Mouse (Mus musculus) neural tube, embryonic 10.5 days (tissue): Measurements from ENCODE around the gene Ttf2.

Experiments
- DNase-seq: peaks from one replicate; pipeline ENCODE4 v3.0.0-alpha.2; 2017; ENCODE audit warnings: low spot score; ENCODE audit errors: extremely low spot score

The Ttf2 gene

DNA sequence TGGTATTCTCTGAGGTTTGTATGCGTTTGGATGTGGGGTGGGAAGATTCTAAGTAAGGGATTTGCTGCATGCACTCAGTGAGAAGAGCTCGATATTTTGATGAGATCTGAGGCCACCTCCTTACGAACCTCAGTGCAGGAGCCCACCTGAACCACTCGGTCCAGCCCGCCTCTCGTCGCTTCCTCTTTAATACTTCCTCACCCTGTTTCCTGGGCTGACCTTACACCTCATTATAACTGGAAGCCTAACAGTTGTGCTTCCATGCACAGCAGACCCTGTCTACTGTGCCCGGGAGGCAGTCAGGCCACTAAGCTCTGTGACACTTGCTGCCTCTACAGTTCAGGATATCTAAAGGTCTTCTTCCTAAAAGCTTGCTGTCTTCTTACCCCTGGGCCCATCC is 9.8 kb upstream of the Ttf2 start:
- no peak for DNase-seq

DNA sequence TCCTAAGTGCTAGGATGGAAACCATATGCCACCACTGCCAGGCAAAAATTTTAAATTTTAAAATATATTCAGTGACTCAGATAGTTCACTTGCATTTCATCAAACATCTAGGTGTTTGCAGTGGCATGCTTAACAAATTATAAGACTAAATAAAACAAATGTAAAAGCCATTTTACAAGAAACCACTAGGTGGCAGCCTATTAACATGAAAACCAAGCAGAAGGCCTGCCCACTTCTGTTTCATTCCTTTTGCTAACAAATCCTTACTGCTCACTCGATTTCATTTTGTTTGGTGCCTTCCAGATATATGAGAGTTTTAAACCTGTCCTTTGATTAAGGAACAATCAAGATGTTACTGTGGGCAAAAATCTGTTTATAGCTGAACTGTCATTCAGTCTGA is 4.4 kb upstream of the Ttf2 start:
- no peak for DNase-seq

DNA sequence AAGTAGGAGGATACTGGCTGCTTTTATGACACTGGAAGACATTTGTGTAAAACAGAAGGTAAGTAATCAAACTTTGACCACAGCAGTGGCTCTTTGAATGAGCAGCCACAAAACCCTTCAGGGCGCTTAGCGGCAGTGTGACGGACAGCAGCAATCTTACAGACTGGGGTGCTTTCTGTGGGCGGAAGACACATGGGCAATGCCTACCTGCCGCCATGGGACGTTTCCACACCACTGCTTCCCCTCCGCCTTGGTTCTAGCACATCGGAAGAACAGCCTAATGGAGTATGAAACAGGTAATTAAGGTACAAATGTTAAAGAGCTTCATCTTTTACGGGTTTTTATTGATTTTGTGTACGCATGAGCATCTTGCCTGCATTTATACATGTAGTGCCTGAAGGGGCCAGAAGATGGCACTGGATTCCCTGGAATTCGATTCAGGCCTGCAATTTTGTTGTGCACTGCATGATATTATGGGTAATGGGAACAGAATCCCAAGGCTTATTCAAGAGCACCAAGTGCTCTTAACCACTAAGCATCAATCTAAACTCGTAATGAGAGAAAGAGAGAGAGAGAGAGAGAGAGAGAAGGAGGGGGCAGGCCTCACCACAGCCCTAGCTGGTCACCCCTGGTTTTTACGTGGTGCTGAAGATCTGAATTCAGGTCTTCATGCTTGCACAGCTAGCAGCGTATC is 5.5 kb downstream of the Ttf2 start:
- DNase-seq, result peak; percentile 40

DNA sequence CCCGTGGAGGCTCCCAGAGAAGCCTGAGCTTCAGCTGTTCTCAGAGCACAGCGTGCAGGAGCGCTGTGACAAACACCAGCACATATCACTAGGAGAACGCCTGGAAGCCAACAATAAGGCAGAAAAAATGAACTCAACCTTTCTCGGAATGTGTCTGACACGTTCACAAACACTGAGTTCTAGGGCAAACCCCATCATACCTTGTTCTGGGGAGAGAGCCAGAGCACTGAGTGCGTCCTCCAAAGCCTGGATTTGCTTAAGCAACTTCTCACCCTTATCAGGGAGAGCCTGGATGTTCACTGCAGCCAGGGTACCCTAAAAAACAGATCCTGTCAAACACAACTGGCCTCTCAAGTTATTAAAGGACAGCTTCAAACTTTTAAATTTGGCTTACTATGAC is 8.0 kb downstream of the Ttf2 start:
- DNase-seq, result no peak

DNA sequence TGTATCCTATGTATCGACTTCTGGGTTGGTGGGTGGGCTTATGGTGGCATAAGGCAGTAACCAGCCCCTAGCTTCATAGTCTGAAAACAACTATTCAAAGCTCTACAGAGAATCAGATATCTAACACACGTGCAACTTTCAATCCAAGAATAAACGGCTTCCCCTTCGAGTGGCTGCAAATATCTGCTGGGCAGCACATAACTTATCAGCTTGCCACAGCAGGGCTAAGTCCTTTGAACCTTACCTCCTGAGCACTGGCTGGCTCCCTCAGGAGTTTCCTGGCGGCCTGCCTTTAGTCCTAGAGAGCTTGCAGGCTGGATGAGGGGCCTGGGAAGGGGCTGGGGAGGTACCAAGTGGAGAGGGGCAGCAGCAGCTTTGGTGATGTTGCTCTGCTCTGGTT is 8.5 kb downstream of the Ttf2 start:
- no peak for DNase-seq

DNA sequence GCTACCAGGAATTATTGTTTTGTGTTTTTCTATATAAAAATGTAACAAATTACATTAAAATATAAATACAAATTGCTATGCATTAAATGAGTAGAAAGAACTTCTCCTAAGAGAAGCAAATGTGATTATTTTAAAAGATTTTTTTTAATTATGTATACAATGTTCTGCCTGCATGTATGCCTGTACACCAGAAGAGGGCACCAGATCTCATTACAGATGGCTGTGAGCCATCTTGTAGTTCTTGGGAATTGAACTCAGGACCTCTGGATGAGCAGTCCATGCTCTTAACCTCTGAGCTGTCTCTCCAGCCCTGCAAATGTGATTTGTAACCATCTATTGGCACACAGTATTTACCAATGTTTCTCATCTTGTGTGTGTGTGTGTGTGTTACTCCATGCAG is 14.8 kb downstream of the Ttf2 start:
- no peak for DNase-seq

DNA sequence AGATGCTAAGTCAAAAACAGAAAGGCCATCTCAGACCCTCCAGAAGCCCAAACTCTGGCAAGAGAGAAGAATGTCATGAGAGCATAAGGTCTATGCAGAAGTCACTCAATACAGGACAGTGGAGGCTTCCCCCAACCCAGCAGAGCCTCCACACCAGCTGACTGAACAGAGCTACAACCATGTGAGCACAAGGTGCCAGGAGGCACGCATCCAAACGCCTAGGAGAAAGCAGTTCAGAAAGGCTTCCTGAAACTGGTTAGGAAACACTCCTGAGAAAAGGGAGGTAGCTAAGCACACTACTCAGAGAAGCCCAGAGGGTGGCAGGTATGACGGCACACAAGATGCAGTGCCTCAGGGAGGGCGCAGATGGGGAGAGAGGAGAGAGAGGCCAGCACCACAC is 17.9 kb downstream of the Ttf2 start:
- no peak for DNase-seq

DNA sequence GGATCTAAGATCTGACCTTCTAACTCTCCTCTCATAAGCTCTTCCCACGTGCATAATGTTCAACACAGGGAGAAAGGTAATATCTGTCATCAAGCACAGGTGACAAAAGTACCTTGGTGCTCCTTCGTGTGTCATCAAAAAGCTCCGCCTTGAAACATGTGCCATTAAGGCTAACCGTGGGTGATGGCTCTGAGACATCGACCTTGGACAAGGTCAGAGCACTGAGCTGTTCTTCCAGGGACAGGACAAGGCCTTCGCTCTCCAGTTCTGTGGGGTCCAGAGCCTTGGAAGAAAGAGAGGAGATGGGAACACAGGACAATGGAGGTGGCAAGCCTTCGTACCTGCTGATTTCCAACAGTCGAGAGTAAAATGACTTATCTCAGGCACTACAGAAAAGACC is 22.2 kb downstream of the Ttf2 start:
- DNase-seq, result no peak

DNA sequence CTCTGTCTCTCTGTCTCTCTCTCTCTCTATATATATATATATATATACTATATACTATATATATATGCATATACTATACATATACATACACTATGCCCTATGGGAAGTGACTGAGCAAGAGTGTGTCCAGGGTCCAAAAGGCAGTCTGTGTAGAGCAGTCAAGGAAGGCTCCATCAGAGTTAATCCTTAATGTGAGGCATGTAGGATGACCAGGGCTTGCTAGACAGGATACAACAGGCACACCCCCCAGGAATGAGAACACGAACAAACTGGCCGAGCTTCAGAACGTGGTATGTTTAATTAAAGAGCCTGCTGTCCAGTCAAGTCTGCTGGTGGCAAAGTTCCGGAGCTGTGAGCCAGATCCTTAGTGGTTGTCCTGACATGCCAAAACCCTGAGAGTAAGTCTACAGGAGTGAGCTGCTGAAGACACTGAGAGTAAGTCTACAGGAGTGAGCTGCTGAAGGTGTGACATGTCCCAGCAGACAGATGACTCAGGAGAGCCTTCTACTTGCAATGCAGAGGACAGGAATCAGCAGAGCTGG is 28.9 kb downstream of the Ttf2 start:
- no peak for DNase-seq

DNA sequence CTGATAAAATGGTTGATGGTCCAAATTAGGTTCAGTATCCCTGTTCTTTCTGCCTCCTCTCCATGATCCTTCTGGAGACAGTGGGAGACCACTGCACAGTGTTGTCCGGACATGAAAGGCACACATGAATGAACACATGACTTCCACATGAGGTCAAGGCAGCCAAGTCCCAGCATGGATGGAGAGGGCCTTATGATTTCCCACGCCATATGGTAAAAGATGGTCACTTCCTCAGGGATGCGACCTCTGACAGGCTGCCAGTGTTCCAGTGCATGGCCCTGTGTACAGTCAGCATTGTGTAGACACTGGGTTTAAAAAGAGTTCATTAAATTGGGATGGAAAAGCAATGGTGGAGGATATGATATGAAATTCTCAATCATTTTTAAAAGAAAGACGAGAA is 31.3 kb downstream of the Ttf2 start:
- DNase-seq, result no peak

DNA sequence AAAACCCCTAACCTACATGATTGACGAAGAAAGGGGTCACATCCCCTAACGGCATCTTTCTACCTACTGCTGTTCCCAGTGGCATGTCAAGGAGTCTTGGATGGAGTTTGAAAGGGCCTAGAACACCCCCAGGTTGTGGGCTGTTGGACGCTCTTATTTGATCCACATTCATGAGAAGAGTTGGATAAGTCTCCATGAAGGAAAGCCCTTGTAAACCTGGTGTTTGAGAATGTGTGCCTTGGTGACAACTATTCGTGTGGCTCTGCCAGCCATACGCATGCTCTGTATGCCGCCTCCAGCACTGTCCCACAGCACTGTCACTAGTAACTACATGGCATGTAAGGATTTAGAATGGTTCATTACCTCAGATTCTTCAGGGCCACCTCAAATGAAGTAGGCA is 33.3 kb downstream of the Ttf2 start:
- no peak for DNase-seq

DNA sequence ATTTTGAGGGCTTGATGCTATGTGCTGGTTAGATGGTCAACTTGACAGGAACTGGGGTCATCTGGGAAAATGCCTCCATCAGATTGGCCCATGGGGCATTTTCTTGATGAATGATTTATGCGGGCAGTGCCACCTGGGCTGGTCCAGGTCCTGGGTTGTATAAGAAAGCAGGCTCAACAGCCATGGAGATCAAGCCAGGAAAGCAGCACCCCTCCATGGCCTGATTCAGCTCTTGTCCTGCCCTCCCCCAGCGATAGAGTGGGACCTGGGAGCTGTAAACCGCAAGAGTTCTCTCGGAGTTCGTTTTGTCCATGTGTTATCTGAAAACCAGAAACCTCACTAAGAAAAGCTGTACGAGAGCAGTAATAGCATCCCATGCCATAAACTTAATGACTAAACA is 33.9 kb downstream of the Ttf2 start:
- no peak for DNase-seq

DNA sequence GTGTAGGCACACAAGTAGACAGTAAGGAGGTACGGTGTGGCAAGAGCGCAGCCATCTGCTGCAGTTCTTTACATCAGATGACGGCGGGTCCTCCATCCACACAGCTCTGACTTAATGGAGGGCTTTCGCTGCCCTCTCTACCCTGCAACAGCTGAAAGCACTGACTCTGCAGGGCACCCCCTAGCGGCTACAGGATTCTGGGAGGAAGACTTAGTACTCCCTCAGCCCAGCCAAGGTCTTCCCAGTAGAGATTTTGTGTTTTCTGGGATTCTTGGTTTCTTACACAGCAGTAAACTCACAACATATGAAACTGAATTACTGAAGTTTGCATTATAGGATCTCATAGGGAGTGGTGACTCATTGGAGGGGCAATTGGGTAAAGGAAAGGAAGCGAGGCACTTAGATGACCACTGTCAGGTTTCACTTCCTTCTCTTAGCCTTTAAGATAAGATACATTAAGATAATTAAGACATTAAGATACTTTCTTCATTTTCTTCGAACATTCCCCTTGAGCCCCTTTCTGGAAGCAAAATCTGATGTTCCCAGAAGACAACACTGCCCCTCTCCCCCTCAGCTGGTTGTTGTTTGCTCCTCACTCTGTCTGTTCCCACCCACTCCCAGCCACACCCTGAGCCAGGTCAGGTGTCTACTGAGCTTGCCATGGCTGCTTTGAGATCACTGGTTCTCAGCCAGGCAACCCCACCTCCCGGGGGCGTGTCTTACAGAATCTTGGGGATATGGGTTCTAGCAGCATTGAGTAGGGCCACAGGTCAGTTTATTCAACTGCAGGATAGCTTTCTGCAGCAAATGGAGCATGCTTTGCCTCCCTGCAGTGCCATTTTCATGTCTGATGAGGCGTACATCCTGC is 37.2 kb downstream of the Ttf2 start:
- DNase-seq, result no peak

DNA sequence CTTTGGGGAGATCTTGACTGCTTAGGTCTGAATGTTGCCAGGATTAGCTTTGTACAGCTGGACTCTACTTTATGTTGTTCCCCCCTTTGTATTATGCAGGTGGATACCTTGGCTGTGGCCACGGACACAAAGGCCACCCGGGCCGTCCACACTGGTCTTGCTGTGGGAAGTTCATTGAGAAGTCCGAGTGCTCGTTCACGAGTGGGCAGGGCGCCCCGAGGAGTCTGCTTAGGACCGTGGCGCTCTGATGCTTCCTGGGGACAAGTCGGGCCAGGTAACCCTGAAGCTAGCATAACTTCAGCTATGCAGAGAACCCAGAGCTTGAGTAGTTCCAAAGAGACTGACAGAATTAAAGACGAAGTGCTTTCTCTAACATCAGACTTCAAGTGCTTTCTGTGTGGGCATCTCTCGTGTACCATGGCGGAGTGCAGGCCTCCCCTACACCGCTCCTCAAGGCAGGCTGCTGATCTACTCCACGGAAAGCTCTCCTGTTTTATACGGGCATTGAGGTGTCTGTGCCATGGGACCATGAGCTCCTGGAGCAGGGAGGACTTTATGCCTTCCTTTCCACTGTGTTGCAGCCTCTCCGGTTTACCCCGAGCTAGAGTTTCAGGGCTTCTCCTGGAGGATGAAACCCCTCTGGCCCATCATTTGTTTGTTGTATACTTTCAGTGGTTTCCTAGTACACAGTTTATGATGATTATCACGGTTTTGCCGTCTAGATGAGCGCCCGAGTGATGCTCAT is 38.0 kb downstream of the Ttf2 start:
- no peak for DNase-seq

DNA sequence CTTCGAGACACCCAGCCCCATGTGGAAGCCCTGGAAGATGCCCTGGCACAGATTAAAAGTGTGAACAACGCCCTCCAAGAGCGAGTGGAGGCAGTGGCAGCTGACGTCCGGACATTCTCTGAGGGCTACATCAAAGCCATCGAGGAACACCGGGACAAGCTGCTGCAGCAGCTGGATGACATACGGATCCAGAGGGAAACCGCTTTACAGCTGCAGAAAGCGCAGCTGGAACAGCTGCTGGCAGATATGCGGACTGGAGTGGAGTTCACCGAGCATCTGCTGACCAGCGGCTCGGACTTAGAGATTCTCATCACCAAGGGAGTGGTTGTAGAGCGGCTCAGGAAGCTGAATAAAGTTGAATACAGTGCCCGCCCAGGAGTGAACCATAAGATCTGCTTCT is 44.3 kb downstream of the Ttf2 start:
- DNase-seq, result no peak

DNA sequence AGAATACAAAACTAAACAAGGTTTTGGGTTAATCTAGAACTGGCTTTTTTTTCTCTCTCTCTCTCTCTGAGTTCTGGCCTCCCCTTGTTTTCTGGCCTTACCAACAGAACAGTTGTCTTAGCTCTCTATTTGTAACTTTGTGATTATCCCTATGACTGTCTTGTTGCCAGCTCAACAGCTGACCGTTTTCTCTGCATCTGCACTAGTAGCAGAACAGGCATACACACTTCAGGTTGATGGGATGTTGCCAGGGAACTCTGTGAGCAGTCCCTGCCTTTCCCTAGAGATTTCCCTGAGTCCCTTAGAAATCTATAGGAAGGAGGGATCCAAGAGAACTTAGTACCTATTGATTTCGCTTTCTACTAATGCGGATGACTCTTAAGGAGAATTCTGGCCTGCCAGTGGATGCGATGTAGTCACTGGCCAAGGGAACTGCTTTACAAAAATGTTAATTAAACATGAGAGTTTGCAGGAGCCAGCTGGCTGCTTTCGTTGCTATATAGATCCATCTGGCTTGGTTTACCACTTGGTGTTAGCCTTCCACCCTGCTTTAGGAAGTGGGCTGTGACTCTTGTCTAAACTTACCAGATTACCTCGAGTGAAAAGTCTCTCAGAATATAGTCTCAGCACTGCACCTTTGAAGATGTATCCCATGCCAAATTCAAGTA is 45.3 kb downstream of the Ttf2 start:
- DNase-seq, result no peak

DNA sequence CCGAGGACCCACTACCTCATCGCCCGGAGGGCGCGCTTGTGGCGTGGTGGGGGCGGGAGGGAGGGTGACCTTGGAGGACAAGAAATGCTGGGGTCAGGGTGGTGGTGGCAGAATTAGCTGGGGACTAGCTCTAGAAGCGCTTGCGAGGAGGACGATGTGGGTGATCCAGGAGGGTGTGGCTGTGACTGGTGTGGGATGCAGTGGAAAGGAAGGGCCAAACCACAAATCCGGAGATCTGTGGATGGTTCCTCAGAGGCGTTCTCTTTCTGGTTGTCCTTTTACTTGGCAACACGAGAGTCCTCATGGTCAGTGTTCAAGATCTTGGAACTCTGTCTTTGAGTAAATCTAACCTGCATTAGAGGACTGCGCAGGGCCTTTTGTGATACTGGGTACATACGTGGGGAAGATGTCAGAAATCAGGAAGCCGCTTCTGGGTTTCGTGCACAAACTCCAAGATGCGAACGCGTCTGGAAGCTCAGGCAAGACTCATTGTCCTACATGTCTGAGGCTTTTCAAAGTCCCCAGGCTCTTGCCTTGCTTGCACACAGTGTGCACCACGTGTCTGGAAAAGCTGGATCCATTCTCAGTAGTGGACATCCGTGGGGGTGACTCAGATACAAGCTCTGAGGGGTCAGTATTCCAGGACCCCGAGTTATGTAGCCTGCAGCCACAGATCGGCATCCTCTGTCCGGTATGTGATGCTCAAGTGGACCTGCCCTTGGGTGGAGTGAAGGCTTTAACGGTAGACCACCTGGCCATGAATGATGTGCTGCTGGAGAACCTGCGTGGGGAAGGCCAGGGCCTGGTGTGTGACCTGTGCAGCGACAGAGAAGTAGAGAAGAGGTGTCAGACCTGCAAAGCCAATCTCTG is 46.7 kb downstream of the Ttf2 start:
- no peak for DNase-seq

DNA sequence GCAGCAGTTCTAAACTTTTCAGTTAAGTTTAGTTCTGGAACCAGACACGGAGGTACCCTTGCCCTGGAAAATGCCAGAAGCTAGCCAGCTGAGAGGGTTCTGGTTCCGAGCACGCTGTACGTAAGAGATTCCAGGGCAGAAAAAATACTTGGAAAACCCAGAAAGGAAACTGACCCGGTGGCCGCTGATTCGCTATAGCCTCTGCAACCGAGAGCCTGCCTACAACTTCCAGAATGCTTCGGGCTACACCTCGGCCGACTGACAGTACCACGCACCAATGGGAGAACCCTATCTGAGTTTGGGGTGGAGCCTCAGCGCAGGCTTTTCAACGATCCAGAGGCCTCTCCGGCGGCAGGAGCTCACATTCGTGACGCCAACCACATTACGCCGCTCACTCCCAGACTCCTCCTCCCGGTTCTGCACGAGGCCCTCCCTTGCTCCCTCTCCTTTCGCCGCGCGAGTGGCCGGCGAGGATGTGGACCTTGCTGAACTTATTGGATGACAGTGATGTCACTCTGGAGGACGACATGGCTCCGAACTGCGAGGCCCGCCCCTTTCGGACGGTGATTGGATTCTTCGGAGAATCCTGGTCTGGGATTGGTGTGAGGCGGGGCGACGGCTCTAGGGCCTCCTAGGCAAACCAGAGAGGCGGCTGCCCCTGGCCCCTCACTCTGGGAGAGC is 47.5 kb downstream of the Ttf2 start, which contains the start of gene Trim45:
Gene Trim45, plus strand, starts transcription at position 378 of the 681 bp plus-strand sequence.
- peak; percentile 96 for DNase-seq

DNA sequence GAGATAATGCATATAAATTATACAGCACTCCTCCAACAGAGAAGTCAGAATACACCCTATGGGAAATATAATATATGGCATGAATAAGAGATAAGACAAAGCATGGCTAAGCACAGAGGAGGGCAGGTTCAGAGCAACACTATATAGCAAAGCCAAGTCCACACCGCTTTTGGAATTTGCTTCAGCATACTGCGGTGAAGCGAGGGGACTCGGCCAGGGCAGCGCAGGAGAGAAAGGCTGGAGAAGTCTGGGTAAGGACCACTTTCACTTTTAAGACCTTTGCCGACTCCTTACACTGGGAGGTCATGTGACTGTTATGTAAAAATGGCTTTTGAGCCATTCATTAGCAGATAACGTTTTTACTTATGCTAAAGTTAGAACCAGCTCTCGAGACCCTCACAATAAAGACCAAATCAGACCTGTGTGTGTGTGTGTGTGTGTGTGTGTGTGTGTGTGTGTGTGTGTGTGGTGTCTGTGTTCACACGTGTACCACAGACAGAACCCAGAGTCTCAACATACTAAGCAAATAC is 48.8 kb downstream of the Ttf2 start:
- DNase-seq, result no peak

DNA sequence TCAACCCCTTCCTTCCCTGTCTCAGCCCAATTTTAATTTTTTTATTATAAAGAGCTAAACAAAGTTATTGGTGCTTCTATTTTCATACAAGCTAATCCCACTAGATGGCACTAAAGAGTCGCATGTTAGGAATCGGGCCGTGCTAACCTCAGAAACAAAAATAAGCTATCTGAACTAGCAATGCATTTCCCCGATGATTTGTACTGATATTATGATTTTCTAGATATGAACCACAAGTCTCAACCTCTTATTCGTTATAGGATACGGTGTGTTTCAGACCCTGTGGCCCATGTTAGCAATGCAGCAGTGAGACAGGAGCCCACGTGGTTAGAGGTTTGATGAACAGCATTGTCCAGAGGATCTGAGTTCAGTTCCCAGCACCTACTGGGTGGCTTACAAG is 52.6 kb downstream of the Ttf2 start:
- DNase-seq, result no peak
